Mouse (Mus musculus) T-helper 2 cell (primary cell): ENCODE measurements around the gene Tmem8b.

Source experiments
- in situ Hi-C: fragments of 300-600 bp; cut with MboI, MseI; formaldehyde crosslinking; loops from one replicate; pipeline ENCODE4 v1.15.1; 2025; ENCODE audit warnings: high pct_unique_total_duplicates

Gene Tmem8b

GRCm38 (mm10) chr4:43713652-43714219 is 45.0 kb downstream of the Tmem8b start:
- in situ Hi-C loops = no loop called here

GRCm38 (mm10) chr4:43720491-43721228 is 51.9 kb downstream of the Tmem8b start:
- in situ Hi-C loops = no loop called here

- in situ Hi-C loops = no loop called here
Observed at GRCm38 (mm10) chr4:43722191-43722590, 53.4 kb downstream of the Tmem8b start.

- in situ Hi-C loops = no loop called here
Observed at GRCm38 (mm10) chr4:43724764-43725163, 56.0 kb downstream of the Tmem8b start.

DNA sequence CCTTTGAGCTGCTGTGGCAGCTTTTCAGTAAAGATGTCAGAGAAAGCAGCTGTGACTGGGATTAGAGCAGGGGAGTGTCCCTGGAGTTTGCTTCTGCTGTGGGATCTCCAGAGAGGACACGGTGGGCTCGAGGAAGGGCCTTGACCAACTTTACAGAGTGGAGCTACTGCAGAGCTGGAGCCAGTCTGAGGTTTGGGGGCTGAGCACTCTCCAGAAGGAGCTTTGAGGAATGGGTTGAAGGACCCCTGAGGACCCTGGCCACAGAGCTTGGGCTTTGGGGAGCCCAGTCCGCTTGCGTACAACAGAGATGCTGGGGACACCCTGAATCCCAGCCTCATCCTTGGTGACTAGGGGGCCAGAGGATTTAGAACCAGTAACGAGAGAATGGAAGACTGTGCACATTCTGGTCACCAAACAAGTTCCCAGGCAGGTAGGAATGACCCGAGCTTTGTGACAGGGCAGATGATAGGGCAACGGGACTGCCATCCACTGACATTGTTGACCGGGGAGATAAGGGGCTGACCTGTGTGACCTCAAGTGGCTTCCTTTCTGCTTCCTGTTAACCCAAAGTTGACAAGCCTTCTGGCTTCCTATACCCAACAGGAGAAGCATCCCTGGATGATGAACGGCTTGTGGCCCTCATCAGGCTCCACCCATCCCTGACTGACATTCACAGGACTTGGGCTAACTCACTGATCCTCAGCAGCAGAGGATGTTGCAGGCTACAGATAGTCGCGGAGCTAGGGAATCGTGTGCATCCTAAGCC is 57.6 kb downstream of the Tmem8b start:
- in situ Hi-C loops = no loop called here

DNA sequence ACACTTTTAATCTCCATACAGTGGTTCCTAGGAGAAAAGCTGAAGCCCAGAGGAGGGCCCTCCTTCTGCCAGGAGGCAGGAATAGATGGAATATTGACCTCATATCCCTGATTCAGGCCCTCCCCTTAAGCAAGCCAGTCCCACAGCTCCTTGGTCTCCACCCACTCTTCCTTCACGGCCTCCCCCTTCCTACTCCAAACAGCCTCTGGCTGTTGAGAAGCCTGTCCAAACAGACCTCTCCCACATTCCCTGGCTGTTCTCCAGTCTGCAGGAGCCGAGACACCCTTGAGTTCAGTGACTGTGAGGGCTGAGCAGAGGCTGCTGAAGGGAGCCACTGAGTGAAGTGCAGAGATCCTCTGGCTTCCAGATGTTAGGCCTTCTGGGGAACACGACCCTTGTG is 58.2 kb downstream of the Tmem8b start, which contains the start of gene Hrct1:
TSS of gene Hrct1 (plus strand) at position 194 of the 400 bp plus-strand sequence.
- in situ Hi-C loops = no loop called here

DNA sequence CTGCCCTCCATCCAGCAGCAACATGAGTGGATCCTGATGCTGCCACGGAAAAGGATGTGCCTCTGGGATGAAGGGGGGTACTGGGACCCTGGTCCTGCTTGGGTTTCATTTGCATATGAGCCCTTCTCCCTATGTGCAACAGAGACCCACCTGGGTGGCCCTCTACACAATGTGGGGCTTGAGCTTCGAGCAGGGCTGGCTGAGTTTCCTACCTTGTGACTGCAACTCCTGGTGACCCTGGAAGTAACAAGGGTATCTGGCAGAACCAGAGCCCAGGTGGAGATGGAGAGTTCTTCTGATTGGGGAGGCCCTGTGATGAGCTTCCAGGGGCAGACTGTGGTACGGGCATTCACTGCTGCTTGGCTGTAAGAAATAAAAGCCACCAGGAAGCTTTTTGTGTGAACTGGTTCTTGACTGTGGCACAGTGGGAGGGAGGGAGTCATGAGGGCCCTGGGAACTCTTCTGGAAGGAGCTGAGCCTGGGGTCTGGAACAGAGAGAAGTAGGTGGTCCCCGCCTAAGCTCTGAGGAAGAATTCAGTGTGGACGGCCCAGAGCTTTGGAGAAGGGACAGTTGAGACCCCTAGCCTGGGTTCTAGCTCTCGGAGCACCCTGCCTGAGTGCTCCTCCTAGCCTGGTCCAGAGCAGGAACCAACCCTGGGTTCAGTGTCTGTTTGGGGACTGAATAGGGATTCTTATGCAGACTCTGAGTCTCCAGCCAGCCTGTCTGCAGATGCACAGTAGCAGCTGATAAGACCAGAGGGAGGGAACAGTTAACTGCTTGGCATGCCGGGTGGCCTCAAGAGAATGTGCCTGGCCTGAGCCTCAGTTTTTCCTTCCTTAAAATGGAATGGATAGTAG is 59.2 kb downstream of the Tmem8b start:
- in situ Hi-C loops = no loop called here

GRCm38 (mm10) chr4:43728576-43728954 is 59.8 kb downstream of the Tmem8b start:
- in situ Hi-C loops = no loop called here

GRCm38 (mm10) chr4:43729126-43729525 is 60.4 kb downstream of the Tmem8b start:
- in situ Hi-C loops = no loop called here

- in situ Hi-C loops = no loop called here
Observed at GRCm38 (mm10) chr4:43729794-43730550, 61.2 kb downstream of the Tmem8b start, which contains the start of gene Spaar. Gene Spaar, plus strand, starts transcription at chr4:43730034.

DNA sequence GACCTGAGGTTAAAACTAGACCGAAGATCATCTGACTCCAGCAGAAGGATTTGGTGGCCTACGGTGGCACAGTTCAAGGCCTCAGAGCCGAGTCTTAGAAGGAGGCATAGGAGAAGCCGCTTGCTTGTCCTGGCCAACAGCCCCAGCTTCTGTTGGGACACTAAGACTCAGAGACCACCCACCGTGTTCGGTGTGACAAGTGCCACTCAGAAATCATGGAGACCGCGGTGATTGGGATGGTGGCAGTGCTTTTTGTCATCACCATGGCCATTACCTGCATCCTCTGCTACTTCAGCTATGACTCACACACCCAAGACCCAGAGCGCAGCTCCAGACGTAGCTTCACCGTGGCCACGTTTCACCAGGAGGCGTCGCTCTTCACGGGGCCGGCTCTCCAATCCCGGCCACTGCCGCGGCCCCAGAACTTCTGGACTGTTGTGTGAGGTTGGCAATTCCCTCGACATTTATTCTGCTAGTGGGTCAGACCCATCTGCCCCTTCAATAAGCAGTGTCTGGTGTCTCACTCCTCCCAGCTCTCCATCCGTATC is 62.1 kb downstream of the Tmem8b start:
- in situ Hi-C loops = no loop called here

DNA sequence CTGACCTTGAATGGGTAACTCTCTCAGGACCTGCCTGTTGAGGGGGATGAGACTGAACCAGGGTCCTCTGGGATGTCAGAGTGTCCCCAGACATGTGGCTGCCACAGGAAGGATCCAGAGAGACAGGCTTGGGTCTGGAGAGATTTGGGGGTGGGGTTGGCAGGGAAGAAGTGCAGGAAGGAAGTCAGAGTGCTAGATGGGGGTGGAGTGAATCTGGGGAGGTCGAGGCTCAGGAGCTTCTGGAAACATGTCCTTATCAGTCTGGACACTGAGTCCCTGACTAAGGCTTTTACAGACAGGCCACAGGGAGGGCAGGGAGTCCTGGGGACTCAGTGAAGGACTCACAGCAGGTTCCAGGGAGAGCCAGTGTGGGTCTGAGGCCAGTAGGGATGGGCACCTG is 63.4 kb downstream of the Tmem8b start:
- in situ Hi-C loops = no loop called here

DNA sequence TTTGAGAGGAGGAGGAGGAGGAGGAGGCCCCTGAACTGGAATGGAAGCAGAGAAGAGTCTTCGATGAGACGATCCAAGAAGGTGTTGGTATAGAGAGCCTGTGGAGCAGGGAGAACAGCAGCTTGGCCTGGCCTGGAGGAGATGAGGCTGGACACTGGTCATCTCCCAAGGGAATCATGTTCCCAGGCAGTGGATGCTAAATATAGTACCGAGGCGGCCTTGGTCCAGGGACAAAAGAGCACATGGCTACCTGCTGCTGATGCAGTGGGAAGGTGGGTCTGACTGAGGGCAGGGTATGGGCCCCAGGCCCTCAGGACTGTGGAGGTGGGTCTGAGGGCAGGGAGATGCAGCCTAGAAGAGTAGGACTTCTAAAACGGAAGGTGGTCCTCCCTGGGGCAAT is 64.4 kb downstream of the Tmem8b start:
- in situ Hi-C loops = no loop called here

- in situ Hi-C loops = no loop called here
Observed at GRCm38 (mm10) chr4:43737144-43737543, 68.4 kb downstream of the Tmem8b start.

DNA sequence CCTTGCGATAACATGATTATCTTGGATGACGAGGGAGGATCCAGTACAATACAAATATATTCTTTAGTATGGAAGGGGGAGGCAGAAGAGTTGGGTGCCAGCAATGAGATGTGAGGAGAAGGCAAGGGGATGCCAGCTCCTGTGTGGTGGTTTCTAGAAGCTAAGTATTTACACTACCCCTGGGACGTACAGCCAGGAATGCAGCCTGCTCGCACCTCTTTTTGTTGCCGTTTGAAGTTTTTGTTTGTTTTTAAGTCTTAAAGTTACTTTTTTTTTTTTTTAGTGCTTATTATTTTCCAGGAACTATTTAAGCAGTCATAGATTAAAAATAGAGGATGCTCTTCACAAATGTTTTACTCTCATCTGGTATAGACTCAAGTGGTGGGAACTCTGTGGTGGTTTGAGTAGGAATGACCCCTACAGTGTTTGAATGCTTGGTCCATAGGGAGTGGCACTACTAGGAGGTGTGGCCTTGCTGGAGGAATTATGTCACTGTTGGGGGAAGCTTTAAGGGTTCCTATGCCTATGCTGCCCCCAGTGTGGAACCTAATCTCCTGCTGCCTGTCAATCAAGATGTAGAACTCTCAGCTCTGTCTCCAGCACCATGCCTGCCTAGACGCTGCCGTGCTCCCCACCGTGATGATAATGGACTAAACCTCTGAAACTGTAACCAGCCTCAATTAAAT is 70.4 kb downstream of the Tmem8b start:
- in situ Hi-C loops = no loop called here

GRCm38 (mm10) chr4:43741526-43741925 is 72.8 kb downstream of the Tmem8b start:
- in situ Hi-C loops = no loop called here
